Mouse (Mus musculus): ENCODE measurements around the gene Prkg1. TPM values are rescaled to one million over a fixed set of nuclear protein-coding genes. Genes with fewer than 3 reads are reported as not detected.

Prkg1 gene
- polyA plus RNA-seq, 1 experiment: 7.3 TPM

- WGBS: 97% methylated on average over 8 of the region's 8 CpGs
- Histone ChIP-seq H3K4me3 (replicated peaks; ENCODE audit: insufficient read depth, low read depth, low read length) (peak overlapping the region; percentile 15), H3K27ac (ENCODE audit: insufficient read depth, low read length) (no peak overlapping the region), H3K27me3 (ENCODE audit: control insufficient read depth, insufficient read depth, low read length) (no peaks in the 10 kb centered on the region), H3K4me1 (ENCODE audit: control insufficient read depth, insufficient read depth, low read length) (peaks cover 11% of the 10 kb centered on the region)
- no peak for TF ChIP-seq CTCF (IDR thresholded peaks at IDR 0.05; ENCODE audit: borderline replicate concordance, insufficient read depth, low read depth, low read length)
- TF ChIP-seq POLR2A (IDR thresholded peaks at IDR 0.05; ENCODE audit: borderline replicate concordance, insufficient read depth, low read length): no peak
- peak in 1 of 2 experiments; percentile 31 for DNase-seq
Observed at GRCm38 (mm10) chr19:31083761-31084160, 681.1 kb downstream of the Prkg1 start.

- WGBS: 3% methylated on average over 56 of the region's 56 CpGs
- TF ChIP-seq CTCF (IDR thresholded peaks at IDR 0.05; ENCODE audit: borderline replicate concordance, insufficient read depth, low read depth, low read length) (no peak), POLR2A (IDR thresholded peaks at IDR 0.05; ENCODE audit: borderline replicate concordance, insufficient read depth, low read length) (peak; percentile 94)
- Histone ChIP-seq H3K4me3 (replicated peaks; ENCODE audit: insufficient read depth, low read depth, low read length) (peak within 1 kb of the TSS; percentile 96), H3K27ac (ENCODE audit: insufficient read depth, low read length) (peak within 1 kb of the TSS; percentile 65), H3K27me3 (ENCODE audit: control insufficient read depth, insufficient read depth, low read length) (no peaks in the 10 kb centered on the region), H3K4me1 (ENCODE audit: control insufficient read depth, insufficient read depth, low read length) (peaks cover 11% of the 10 kb centered on the region)
- DNase-seq: peak; percentile 100
Observed at GRCm38 (mm10) chr19:31082662-31083429, 682.0 kb downstream of the Prkg1 start, which contains the start of gene Cstf2t. Gene Cstf2t (plus strand): TSS chr19:31082837.

GRCm38 (mm10) chr19:31082226-31082625, 682.6 kb downstream of the Prkg1 start:
- no peak for DNase-seq
- TF ChIP-seq POLR2A (IDR thresholded peaks at IDR 0.05; ENCODE audit: borderline replicate concordance, insufficient read depth, low read length): no peak
- TF ChIP-seq CTCF (IDR thresholded peaks at IDR 0.05; ENCODE audit: borderline replicate concordance, insufficient read depth, low read depth, low read length): no peak
- Histone ChIP-seq H3K27me3 (ENCODE audit: control insufficient read depth, insufficient read depth, low read length) (no peaks in the 10 kb centered on the region), H3K27ac (ENCODE audit: insufficient read depth, low read length) (no peak overlapping the region; the same call in 1 of the 2 replicates), H3K4me1 (ENCODE audit: control insufficient read depth, insufficient read depth, low read length) (peaks cover 11% of the 10 kb centered on the region), H3K4me3 (replicated peaks; ENCODE audit: insufficient read depth, low read depth, low read length) (peak overlapping the region; percentile 96)
- 19% methylated on average over 7 of the region's 7 CpGs for WGBS

GRCm38 (mm10) chr19:31078241-31078640, 686.6 kb downstream of the Prkg1 start:
- no peaks in the 10 kb centered on the region for H3K4me1 ChIP-seq (ENCODE audit: control insufficient read depth, insufficient read depth, low read length)
- no peak overlapping the region for H3K27ac ChIP-seq (ENCODE audit: insufficient read depth, low read length)
- H3K27me3 ChIP-seq (ENCODE audit: control insufficient read depth, insufficient read depth, low read length): no peaks in the 10 kb centered on the region
- H3K4me3 ChIP-seq (replicated peaks; ENCODE audit: insufficient read depth, low read depth, low read length): no peak overlapping the region
- no peak for TF ChIP-seq CTCF (IDR thresholded peaks at IDR 0.05; ENCODE audit: borderline replicate concordance, insufficient read depth, low read depth, low read length)
- TF ChIP-seq POLR2A (IDR thresholded peaks at IDR 0.05; ENCODE audit: borderline replicate concordance, insufficient read depth, low read length): no peak
- DNase-seq: no peak
- 18% methylated on average over 3 of the region's 3 CpGs for WGBS

- H3K4me3 ChIP-seq (replicated peaks; ENCODE audit: insufficient read depth, low read depth, low read length): no peak overlapping the region
- TF ChIP-seq POLR2A (IDR thresholded peaks at IDR 0.05; ENCODE audit: borderline replicate concordance, insufficient read depth, low read length) (no peak), CTCF (IDR thresholded peaks at IDR 0.05; ENCODE audit: borderline replicate concordance, insufficient read depth, low read depth, low read length) (no peak)
- 37% methylated on average over 4 of the region's 4 CpGs for WGBS
Observed at GRCm38 (mm10) chr19:31076106-31076505, 688.7 kb downstream of the Prkg1 start.

GRCm38 (mm10) chr19:31074717-31075063, 690.1 kb downstream of the Prkg1 start:
- Histone ChIP-seq H3K4me3 (replicated peaks; ENCODE audit: insufficient read depth, low read depth, low read length) (no peak overlapping the region), H3K27me3 (ENCODE audit: control insufficient read depth, insufficient read depth, low read length) (no peaks in the 10 kb centered on the region), H3K4me1 (ENCODE audit: control insufficient read depth, insufficient read depth, low read length) (no peaks in the 10 kb centered on the region), H3K27ac (ENCODE audit: insufficient read depth, low read length) (no peak overlapping the region)
- DNase-seq: no peak
- WGBS: 8% methylated on average over 3 of the region's 3 CpGs
- TF ChIP-seq POLR2A (IDR thresholded peaks at IDR 0.05; ENCODE audit: borderline replicate concordance, insufficient read depth, low read length): no peak
- TF ChIP-seq CTCF (IDR thresholded peaks at IDR 0.05; ENCODE audit: borderline replicate concordance, insufficient read depth, low read depth, low read length): no peak

More at GRCm38 (mm10) chr19:31076106-31076505, 688.7 kb downstream of the Prkg1 start:
- Histone ChIP-seq H3K4me1 (ENCODE audit: control insufficient read depth, insufficient read depth, low read length) (no peaks in the 10 kb centered on the region), H3K27ac (ENCODE audit: insufficient read depth, low read length) (no peak overlapping the region), H3K27me3 (ENCODE audit: control insufficient read depth, insufficient read depth, low read length) (no peaks in the 10 kb centered on the region)
- DNase-seq: no peak

GRCm38 (mm10) chr19:31073959-31074716, 690.7 kb downstream of the Prkg1 start:
- no peak for TF ChIP-seq CTCF (IDR thresholded peaks at IDR 0.05; ENCODE audit: borderline replicate concordance, insufficient read depth, low read depth, low read length)
- no peak for TF ChIP-seq POLR2A (IDR thresholded peaks at IDR 0.05; ENCODE audit: borderline replicate concordance, insufficient read depth, low read length)
- WGBS: 25% methylated on average over 24 of the region's 24 CpGs
- H3K4me1 ChIP-seq (ENCODE audit: control insufficient read depth, insufficient read depth, low read length): no peaks in the 10 kb centered on the region
- H3K4me3 ChIP-seq (replicated peaks; ENCODE audit: insufficient read depth, low read depth, low read length): no peak overlapping the region
- no peaks in the 10 kb centered on the region for H3K27me3 ChIP-seq (ENCODE audit: control insufficient read depth, insufficient read depth, low read length)
- no peak for DNase-seq
- H3K27ac ChIP-seq (ENCODE audit: insufficient read depth, low read length): no peak overlapping the region

Measured in cerebellum, adult 2 months (tissue).